Mouse (Mus musculus) hindbrain, embryonic 15.5 days (tissue): ENCODE data around the gene Olfr702. TPM values are rescaled to one million over a fixed set of nuclear protein-coding genes. Genes with fewer than 3 reads are reported as not detected.

Experiments
- ATAC-seq: fragments of 200-750 bp; cut with Nextera tagmentation; 2 replicates; pipeline ENCODE4 v1.8.0; 2017; ENCODE audit warnings: low read depth, moderate number of reproducible peaks, moderate TSS enrichment; ENCODE audit not compliant: low FRiP score
- H3K27ac ChIP-seq: fragments of 300-500 bp; sonication (generic); replicated peaks from 2 replicates; pipeline ENCODE4 v1.5.1; 2015; ENCODE audit warnings: mild to moderate bottlenecking, inconsistent platforms
- H3K27me3 ChIP-seq: fragments of 300-500 bp; sonication (generic); 2 replicates; pipeline ENCODE4 v1.6.1; 2015; ENCODE audit warnings: control low read depth, inconsistent platforms
- H3K36me3 ChIP-seq: fragments of 300-500 bp; sonication (generic); 2 replicates; pipeline ENCODE4 v1.6.1; 2015; ENCODE audit warnings: control low read depth, inconsistent platforms
- H3K4me1 ChIP-seq: fragments of 300-500 bp; sonication (generic); replicated peaks from 2 replicates; pipeline ENCODE4 v1.6.1; 2015; ENCODE audit warnings: control low read depth, inconsistent platforms
- H3K4me2 ChIP-seq: fragments of 300-500 bp; sonication (generic); 2 replicates; pipeline ENCODE4 v1.6.1; 2015; ENCODE audit warnings: moderate library complexity, mild to moderate bottlenecking, inconsistent platforms
- H3K4me3 ChIP-seq: fragments of 300-500 bp; sonication (generic); 2 replicates; pipeline ENCODE4 v1.5.1; 2015; ENCODE audit warnings: mild to moderate bottlenecking, inconsistent platforms
- H3K9ac ChIP-seq: fragments of 300-500 bp; sonication (generic); 2 replicates; pipeline ENCODE4 v1.6.1; 2015; ENCODE audit warnings: inconsistent platforms
- H3K9me3 ChIP-seq: fragments of 300-500 bp; sonication (generic); 2 replicates; pipeline ENCODE4 v1.6.1; 2016; ENCODE audit warnings: control low read depth, inconsistent platforms
- WGBS: fragments of 180-500 bp; shearing (Covaris S2); methylation state at CpG from one replicate; pipeline ENCODE4 v1.1.7; 2015; 5-methylcytosine and 5-hydroxymethylcytosine counted together
- polyA plus RNA-seq: library from polyadenylated mRNA; unstranded; fragments of >200 nt; fragmentation: Nextera tagmentation; extraction: Ambion mirVana; gene quantifications from 2 replicates; pipeline ENCODE4 v1.2.1, GENCODE M21; 2015

Olfr702 gene
- polyA plus RNA-seq: not detected in 2 replicates

DNA sequence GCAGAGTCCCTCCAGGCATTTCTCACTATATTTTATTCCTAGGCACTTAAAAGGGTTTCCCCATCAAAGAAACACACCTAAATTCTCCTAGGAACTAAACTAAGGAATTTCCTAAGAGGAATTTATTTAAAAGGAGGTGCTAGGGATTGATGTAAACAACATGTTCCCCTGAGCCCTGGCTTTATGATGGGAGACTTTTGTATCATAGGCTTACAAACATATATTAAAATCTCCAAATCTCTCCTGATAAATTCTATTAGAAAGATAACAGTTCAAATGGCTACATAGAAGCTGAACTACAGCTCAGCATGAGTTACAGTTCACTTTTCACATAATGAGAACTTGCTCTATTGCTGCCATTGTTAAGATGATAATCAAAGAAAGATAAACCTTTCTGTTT, at the start of gene Olfr702:
Gene Olfr702, minus strand, starts transcription at position 101 of the 400 bp plus-strand sequence.
- H3K27ac ChIP-seq: no peak within 1 kb of the TSS
- no peaks in the 10 kb centered on the region for H3K36me3 ChIP-seq
- no peak within 1 kb of the TSS for H3K4me2 ChIP-seq
- H3K9me3 ChIP-seq: no peaks in the 10 kb centered on the region
- no peak within 1 kb of the TSS for H3K4me3 ChIP-seq
- H3K9ac ChIP-seq: no peak within 1 kb of the TSS
- no peaks in the 10 kb centered on the region for H3K27me3 ChIP-seq
- no peak for ATAC-seq
- no peaks in the 10 kb centered on the region for H3K4me1 ChIP-seq

GRCm38 (mm10) chr7:106876791-106877190, 43.1 kb upstream of the Olfr702 start, which contains the start of gene Olfr705:
TSS of gene Olfr705 (minus strand) at chr7:106876891.
- H3K4me2 ChIP-seq: no peak within 1 kb of the TSS
- no peak for ATAC-seq

GRCm38 (mm10) chr7:106862885-106863284, 29.2 kb upstream of the Olfr702 start, which contains the start of gene Olfr704:
TSS of gene Olfr704 (plus strand) at chr7:106863185.
- Histone ChIP-seq H3K4me2 (no peak within 1 kb of the TSS), H3K27me3 (no peaks in the 10 kb centered on the region), H3K36me3 (no peaks in the 10 kb centered on the region), H3K27ac (no peak within 1 kb of the TSS), H3K9ac (no peak within 1 kb of the TSS), H3K4me3 (no peak within 1 kb of the TSS), H3K4me1 (no peaks in the 10 kb centered on the region), H3K9me3 (no peaks in the 10 kb centered on the region)
- ATAC-seq: no peak

More at GRCm38 (mm10) chr7:106876791-106877190, 43.1 kb upstream of the Olfr702 start, which contains the start of gene Olfr705:
- no peak within 1 kb of the TSS for H3K27ac ChIP-seq
- no peaks in the 10 kb centered on the region for H3K27me3 ChIP-seq
- no peaks in the 10 kb centered on the region for H3K36me3 ChIP-seq
- no peaks in the 10 kb centered on the region for H3K4me1 ChIP-seq
- H3K9me3 ChIP-seq: no peaks in the 10 kb centered on the region
- no peak within 1 kb of the TSS for H3K9ac ChIP-seq
- WGBS: 81% methylated on average over 3 of the region's 3 CpGs
- H3K4me3 ChIP-seq: no peak within 1 kb of the TSS

DNA sequence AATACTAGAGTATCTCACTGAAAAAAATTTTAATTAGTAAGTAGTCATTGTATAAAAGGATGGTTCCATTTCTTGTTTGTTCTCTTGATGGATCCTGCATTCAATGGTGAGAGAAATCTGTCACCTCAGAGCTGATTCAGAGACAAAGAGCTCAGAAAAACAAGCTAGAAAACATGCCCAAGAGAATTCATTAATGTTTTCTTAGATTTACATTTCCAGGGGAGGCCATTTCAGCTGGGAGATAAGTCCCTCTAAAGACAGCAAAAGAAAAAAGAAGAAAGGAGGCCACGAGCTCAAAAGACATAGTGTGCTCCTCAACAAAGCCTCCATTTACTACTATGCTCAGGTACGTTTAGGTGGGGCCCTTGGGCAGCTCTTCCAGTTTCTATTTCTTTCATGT, 9.4 kb upstream of the Olfr702 start, which contains the start of gene Olfr703:
Gene Olfr703, plus strand, starts transcription at position 301 of the 400 bp plus-strand sequence.
- no peaks in the 10 kb centered on the region for H3K4me1 ChIP-seq
- 63% methylated on average over 2 of the region's 2 CpGs for WGBS
- no peak within 1 kb of the TSS for H3K4me2 ChIP-seq
- H3K4me3 ChIP-seq: no peak within 1 kb of the TSS
- no peaks in the 10 kb centered on the region for H3K36me3 ChIP-seq
- H3K27ac ChIP-seq: no peak within 1 kb of the TSS
- no peak for ATAC-seq
- H3K27me3 ChIP-seq: no peaks in the 10 kb centered on the region
- no peak within 1 kb of the TSS for H3K9ac ChIP-seq
- H3K9me3 ChIP-seq: no peaks in the 10 kb centered on the region

DNA sequence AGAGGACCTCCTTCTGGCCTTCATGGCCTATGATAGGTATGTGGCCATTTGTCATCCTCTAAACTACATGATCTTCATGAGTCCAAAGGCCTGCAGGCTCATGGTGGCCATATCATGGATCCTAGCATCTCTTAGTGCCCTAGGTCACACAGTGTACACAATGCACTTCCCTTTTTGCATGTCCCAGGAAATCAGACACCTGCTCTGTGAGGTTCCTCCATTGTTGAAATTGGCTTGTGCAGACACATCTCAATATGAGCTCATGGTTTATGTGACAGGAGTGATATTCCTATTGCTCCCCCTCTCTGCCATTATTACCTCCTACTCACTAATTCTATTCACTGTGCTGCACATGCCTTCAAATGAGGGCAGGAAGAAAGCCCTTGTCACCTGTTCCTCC, 15.3 kb downstream of the Olfr702 start:
- Histone ChIP-seq H3K4me1 (no peaks in the 10 kb centered on the region), H3K4me3 (no peak overlapping the region), H3K36me3 (no peaks in the 10 kb centered on the region), H3K9me3 (no peaks in the 10 kb centered on the region), H3K27me3 (no peaks in the 10 kb centered on the region), H3K9ac (no peak overlapping the region), H3K27ac (no peak overlapping the region), H3K4me2 (no peak overlapping the region)
- ATAC-seq: no peak

DNA sequence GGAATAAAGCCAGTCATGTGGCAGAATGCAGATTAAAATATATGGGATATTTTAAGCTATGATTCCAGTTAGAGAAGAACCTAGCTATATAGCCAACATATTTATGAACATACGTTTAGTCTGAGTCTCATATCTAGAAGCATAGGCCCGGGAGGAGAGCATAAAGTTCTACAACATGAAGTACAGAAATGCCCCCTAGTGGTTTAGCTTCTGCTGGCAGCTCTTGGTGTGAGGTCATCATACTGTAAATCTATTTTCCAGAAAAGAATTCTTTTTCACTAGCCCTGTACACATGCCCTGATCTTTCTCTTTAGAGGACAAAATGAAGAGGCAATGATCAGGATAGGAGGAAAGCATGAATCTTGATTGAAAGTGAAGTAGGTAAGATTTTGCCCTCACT, 17.9 kb downstream of the Olfr702 start:
- H3K9me3 ChIP-seq: no peaks in the 10 kb centered on the region
- no peak overlapping the region for H3K4me3 ChIP-seq
- H3K9ac ChIP-seq: no peak overlapping the region
- no peak overlapping the region for H3K27ac ChIP-seq
- no peaks in the 10 kb centered on the region for H3K4me1 ChIP-seq
- H3K36me3 ChIP-seq: no peaks in the 10 kb centered on the region
- no peak overlapping the region for H3K4me2 ChIP-seq
- 70% methylated on average over 2 of the region's 2 CpGs for WGBS
- H3K27me3 ChIP-seq: no peaks in the 10 kb centered on the region
- no peak for ATAC-seq

DNA sequence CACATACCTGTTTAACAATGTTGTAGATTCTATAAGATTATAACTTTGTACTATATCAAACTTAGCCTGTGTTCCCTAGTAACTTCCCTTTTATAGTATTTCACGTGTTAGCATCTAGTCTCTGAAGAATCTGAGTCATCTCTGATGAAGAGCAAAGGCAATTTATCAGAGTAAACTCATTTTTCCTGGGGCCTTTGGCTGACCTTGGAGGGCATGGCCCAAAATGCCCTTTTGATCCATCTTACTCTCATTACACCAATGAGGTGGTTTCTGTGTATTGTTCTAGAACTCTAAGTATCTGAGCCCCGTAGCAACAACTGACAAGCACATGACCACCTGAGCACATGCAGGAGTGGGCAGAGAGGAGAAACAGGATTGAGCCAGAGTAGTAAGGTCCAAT, 19.9 kb downstream of the Olfr702 start, which contains the start of gene Olfr701:
Gene Olfr701, plus strand, starts transcription at position 301 of the 400 bp plus-strand sequence.
- 90% methylated on average over 2 of the region's 2 CpGs for WGBS
- Histone ChIP-seq H3K36me3 (no peaks in the 10 kb centered on the region), H3K4me2 (no peak within 1 kb of the TSS), H3K27me3 (no peaks in the 10 kb centered on the region), H3K9me3 (no peaks in the 10 kb centered on the region), H3K4me1 (no peaks in the 10 kb centered on the region), H3K4me3 (no peak within 1 kb of the TSS), H3K9ac (no peak within 1 kb of the TSS), H3K27ac (no peak within 1 kb of the TSS)
- ATAC-seq: no peak

DNA sequence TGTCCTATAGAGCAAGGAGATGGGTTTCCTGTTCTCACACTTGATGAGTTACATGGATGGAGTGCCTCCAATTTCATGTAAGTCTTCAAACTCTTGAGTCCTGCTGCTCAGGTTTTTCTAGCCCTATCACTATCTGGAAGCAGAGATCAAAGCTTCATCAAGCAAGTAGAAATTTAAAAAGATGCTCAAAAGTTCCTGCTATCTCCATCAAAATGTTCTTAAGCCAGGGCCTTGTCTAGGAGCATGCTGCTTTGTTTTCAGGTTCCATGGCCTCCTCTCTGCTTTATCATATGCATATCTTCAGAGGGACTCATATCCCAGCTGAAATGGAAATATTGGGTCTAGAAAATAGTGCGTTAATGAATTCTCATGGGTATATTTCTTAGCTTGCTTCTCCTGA, 25.0 kb downstream of the Olfr702 start, which contains the start of gene Olfr700:
Gene Olfr700, minus strand, starts transcription at position 101 of the 400 bp plus-strand sequence.
- WGBS: 86% methylated on average over 1 of the region's 1 CpGs
- Histone ChIP-seq H3K4me1 (no peaks in the 10 kb centered on the region), H3K36me3 (no peaks in the 10 kb centered on the region), H3K4me2 (no peak within 1 kb of the TSS), H3K27ac (no peak within 1 kb of the TSS), H3K4me3 (no peak within 1 kb of the TSS), H3K9ac (no peak within 1 kb of the TSS), H3K27me3 (no peaks in the 10 kb centered on the region), H3K9me3 (no peaks in the 10 kb centered on the region)
- no peak for ATAC-seq

DNA sequence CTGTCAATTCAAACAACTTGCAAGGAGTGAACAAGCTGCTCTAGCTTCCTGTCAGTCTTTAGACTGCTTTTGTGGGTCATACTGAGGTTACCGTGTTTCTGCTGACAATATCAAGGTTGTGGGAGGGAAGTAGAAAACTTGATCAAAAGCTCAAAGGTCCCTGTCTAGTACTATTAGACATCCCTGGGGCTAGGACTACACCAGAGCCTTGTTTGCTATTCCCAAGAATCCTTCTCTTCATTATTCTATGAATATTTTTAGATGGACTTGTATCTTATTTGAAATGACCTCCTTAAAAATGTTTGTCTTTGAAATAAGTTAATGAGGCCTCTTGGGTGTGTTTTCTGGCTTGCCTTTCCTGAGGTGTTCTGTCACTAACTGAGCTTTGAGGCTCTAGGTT, 40.6 kb downstream of the Olfr702 start, which contains the start of gene Olfr699:
Gene Olfr699, minus strand, starts transcription at position 101 of the 400 bp plus-strand sequence.
- Histone ChIP-seq H3K27ac (no peak within 1 kb of the TSS), H3K9ac (no peak within 1 kb of the TSS), H3K36me3 (no peaks in the 10 kb centered on the region), H3K4me1 (no peaks in the 10 kb centered on the region), H3K9me3 (no peaks in the 10 kb centered on the region), H3K4me3 (no peak within 1 kb of the TSS), H3K27me3 (no peaks in the 10 kb centered on the region), H3K4me2 (no peak within 1 kb of the TSS)
- ATAC-seq: no peak
- 82% methylated on average over 1 of the region's 1 CpGs for WGBS

GRCm38 (mm10) chr7:106788330-106788729, 45.4 kb downstream of the Olfr702 start:
- ATAC-seq: no peak
- H3K36me3 ChIP-seq: no peaks in the 10 kb centered on the region
- H3K9ac ChIP-seq: no peak overlapping the region
- no peaks in the 10 kb centered on the region for H3K4me1 ChIP-seq
- H3K27ac ChIP-seq: no peak overlapping the region
- no peak overlapping the region for H3K4me2 ChIP-seq
- no peaks in the 10 kb centered on the region for H3K9me3 ChIP-seq
- no peak overlapping the region for H3K4me3 ChIP-seq
- no peaks in the 10 kb centered on the region for H3K27me3 ChIP-seq

Other genes with a start within 250 kb of the Olfr702 start
- 0.05 TPM in 1 of 2 replicates, not detected in the other for gene Olfr693, start 153.3 kb downstream of the Olfr702 start, polyA plus RNA-seq
- gene Olfr694, start 142.1 kb downstream of the Olfr702 start, polyA plus RNA-seq: not detected in 2 replicates
- gene Olfr695, start 117.5 kb downstream of the Olfr702 start, polyA plus RNA-seq: not detected in 2 replicates
- gene Olfr697, start 91.5 kb downstream of the Olfr702 start, polyA plus RNA-seq: not detected in 2 replicates
- gene Olfr698, start 78.5 kb downstream of the Olfr702 start, polyA plus RNA-seq: not detected in 2 replicates
- not detected in 2 replicates for gene Olfr699, start 40.7 kb downstream of the Olfr702 start, polyA plus RNA-seq
- not detected in 2 replicates for gene Olfr700, start 25.1 kb downstream of the Olfr702 start, polyA plus RNA-seq
- gene Olfr701, start 19.8 kb downstream of the Olfr702 start, polyA plus RNA-seq: not detected in 2 replicates
- not detected in 2 replicates for gene Olfr703, start 9.5 kb upstream of the Olfr702 start, polyA plus RNA-seq
- gene Olfr704, start 29.3 kb upstream of the Olfr702 start, polyA plus RNA-seq: not detected in 2 replicates
- gene Olfr705, start 43.0 kb upstream of the Olfr702 start, polyA plus RNA-seq: not detected in 2 replicates
- gene Olfr706, start 54.3 kb upstream of the Olfr702 start, polyA plus RNA-seq: not detected in 2 replicates
- not detected in 2 replicates for gene Olfr707, start 67.3 kb upstream of the Olfr702 start, polyA plus RNA-seq
- not detected in 2 replicates for gene Olfr1532-ps1, start 74.1 kb upstream of the Olfr702 start, polyA plus RNA-seq
- not detected in 2 replicates for gene Olfr709-ps1, start 98.3 kb upstream of the Olfr702 start, polyA plus RNA-seq
- gene Olfr710, start 114.4 kb upstream of the Olfr702 start, polyA plus RNA-seq: not detected in 2 replicates
- gene Olfr6, start 130.0 kb upstream of the Olfr702 start, polyA plus RNA-seq: not detected in 2 replicates
- not detected in 2 replicates for gene Olfr711, start 141.6 kb upstream of the Olfr702 start, polyA plus RNA-seq
- not detected in 2 replicates for gene Olfr2, start 172.2 kb upstream of the Olfr702 start, polyA plus RNA-seq
- gene Olfr713, start 197.3 kb upstream of the Olfr702 start, polyA plus RNA-seq: not detected in 2 replicates
- not detected in 2 replicates for gene Olfr714, start 237.1 kb upstream of the Olfr702 start, polyA plus RNA-seq